Mouse (Mus musculus) heart, embryonic 15.5 days (tissue): ENCODE measurements around the gene Ctsz. TPM values are rescaled to one million over a fixed set of nuclear protein-coding genes. Genes with fewer than 3 reads are reported as not detected.

Experiments used
- ATAC-seq: fragments of 200-750 bp; cut with Nextera tagmentation; replicated peaks from 2 replicates; pipeline ENCODE4 v1.8.0; 2017; ENCODE audit warnings: low read depth, moderate TSS enrichment; ENCODE audit not compliant: insufficient number of reproducible peaks, insufficient read depth, low FRiP score
- H3K27ac ChIP-seq: fragments of 300-500 bp; sonication (generic); 2 replicates; pipeline ENCODE4 v1.5.1; 2015; ENCODE audit warnings: mild to moderate bottlenecking, inconsistent platforms
- H3K27me3 ChIP-seq: fragments of 300-500 bp; sonication (generic); 2 replicates; pipeline ENCODE4 v1.6.1; 2015; ENCODE audit warnings: inconsistent platforms
- H3K36me3 ChIP-seq: fragments of 300-500 bp; sonication (generic); 2 replicates; pipeline ENCODE4 v1.6.1; 2015; ENCODE audit warnings: mild to moderate bottlenecking, inconsistent platforms
- H3K4me1 ChIP-seq: fragments of 300-500 bp; sonication (generic); replicated peaks from 2 replicates; pipeline ENCODE4 v1.6.1; 2015; ENCODE audit warnings: inconsistent platforms
- H3K4me2 ChIP-seq: fragments of 300-500 bp; sonication (generic); 2 replicates; pipeline ENCODE4 v1.6.1; 2015; ENCODE audit warnings: inconsistent platforms, mild to moderate bottlenecking, moderate library complexity
- H3K4me3 ChIP-seq: fragments of 300-500 bp; sonication (generic); 2 replicates; pipeline ENCODE4 v1.5.1; 2015; ENCODE audit warnings: mild to moderate bottlenecking, inconsistent platforms
- H3K9ac ChIP-seq: fragments of 300-500 bp; sonication (generic); 2 replicates; pipeline ENCODE4 v1.6.1; 2015; ENCODE audit warnings: mild to moderate bottlenecking, inconsistent platforms
- H3K9me3 ChIP-seq: fragments of 300-500 bp; sonication (generic); replicated peaks from 2 replicates; pipeline ENCODE4 v1.6.1; 2016; ENCODE audit warnings: inconsistent platforms
- WGBS: fragments of 180-500 bp; shearing (Covaris S2); methylation state at CpG from one replicate; pipeline ENCODE4 v1.1.7; 2015; ENCODE audit warnings: mixed read lengths; 5-methylcytosine and 5-hydroxymethylcytosine counted together
- polyA plus RNA-seq: library from polyadenylated mRNA; unstranded; fragments of >200 nt; fragmentation: Nextera tagmentation; extraction: Ambion mirVana; gene quantifications from 2 replicates; pipeline ENCODE4 v1.2.1, GENCODE M21; 2015

The Ctsz gene
- 99.5 and 146 TPM in 2 replicates for polyA plus RNA-seq

- H3K4me3 ChIP-seq, result peak within 1 kb of the TSS; percentile 65
- H3K27me3 ChIP-seq, result no peaks in the 10 kb centered on the region
- peak; percentile 73 for ATAC-seq
- H3K27ac ChIP-seq, result peak within 1 kb of the TSS; percentile 31
- WGBS, result 1% methylated on average over 38 of the region's 38 CpGs
- peaks cover 33% of the 10 kb centered on the region for H3K4me1 ChIP-seq
- peak within 1 kb of the TSS; percentile 61 for H3K9ac ChIP-seq
- H3K4me2 ChIP-seq, result peak within 1 kb of the TSS; percentile 80
- H3K9me3 ChIP-seq, result no peaks in the 10 kb centered on the region
- 0 out of 2 replicates have a peak, but pooled peaks cover 2% of the 10 kb centered on the region for H3K36me3 ChIP-seq
These were observed at the start of gene Ctsz for GRCm38 (mm10) chr2:174438737-174439449. TSS of gene Ctsz (minus strand) at chr2:174439039.

GRCm38 (mm10) chr2:174487005-174487404 lies 48.2 kb upstream of the Ctsz start:
- WGBS, result 79% methylated on average over 5 of the region's 5 CpGs
- H3K9me3 ChIP-seq, result no peaks in the 10 kb centered on the region; the same call in 1 of the 2 replicates
- H3K36me3 ChIP-seq, result no peaks in the 10 kb centered on the region
- no peak overlapping the region for H3K4me2 ChIP-seq
- H3K4me1 ChIP-seq, result no peaks in the 10 kb centered on the region
- no peak overlapping the region for H3K9ac ChIP-seq
- no peak overlapping the region for H3K4me3 ChIP-seq
- no peak for ATAC-seq
- no peak overlapping the region for H3K27ac ChIP-seq
- no peaks in the 10 kb centered on the region for H3K27me3 ChIP-seq

GRCm38 (mm10) chr2:174478746-174479145 lies 39.9 kb upstream of the Ctsz start:
- Histone ChIP-seq H3K4me1 (no peaks in the 10 kb centered on the region), H3K4me3 (no peak overlapping the region), H3K9ac (no peak overlapping the region), H3K27me3 (no peaks in the 10 kb centered on the region), H3K9me3 (no peaks in the 10 kb centered on the region; the same call in 1 of the 2 replicates), H3K4me2 (no peak overlapping the region), H3K27ac (no peak overlapping the region), H3K36me3 (no peaks in the 10 kb centered on the region)
- ATAC-seq, result no peak
- 65% methylated on average over 5 of the region's 5 CpGs for WGBS

- peaks cover 4% of the 10 kb centered on the region; the same call in 1 of the 2 replicates for H3K4me1 ChIP-seq
- WGBS, result 65% methylated on average over 3 of the region's 3 CpGs
- H3K27ac ChIP-seq, result no peak overlapping the region
- H3K36me3 ChIP-seq, result no peaks in the 10 kb centered on the region
- no peaks in the 10 kb centered on the region; the same call in 1 of the 2 replicates for H3K9me3 ChIP-seq
- no peak for ATAC-seq
- H3K4me2 ChIP-seq, result no peak overlapping the region
- no peak overlapping the region for H3K9ac ChIP-seq
- no peak overlapping the region for H3K4me3 ChIP-seq
- H3K27me3 ChIP-seq, result no peaks in the 10 kb centered on the region
These were observed 38.9 kb upstream of the Ctsz start for GRCm38 (mm10) chr2:174477543-174478319.

GRCm38 (mm10) chr2:174473550-174473927 lies 34.7 kb upstream of the Ctsz start:
- peak overlapping the region; percentile 68 for H3K4me2 ChIP-seq
- WGBS, result 80% methylated on average over 5 of the region's 5 CpGs
- peak overlapping the region; percentile 63 for H3K4me3 ChIP-seq
- peaks cover 28% of the 10 kb centered on the region for H3K4me1 ChIP-seq
- 0 out of 2 replicates have a peak overlapping the region, but pooled peaks have one; percentile 47 for H3K9ac ChIP-seq
- no peak for ATAC-seq
- no peaks in the 10 kb centered on the region for H3K9me3 ChIP-seq
- H3K36me3 ChIP-seq, result peaks cover 5% of the 10 kb centered on the region
- H3K27me3 ChIP-seq, result no peaks in the 10 kb centered on the region
- H3K27ac ChIP-seq, result peak overlapping the region; percentile 73

- no peaks in the 10 kb centered on the region for H3K27me3 ChIP-seq
- peak within 1 kb of the TSS; percentile 69 for H3K9ac ChIP-seq
- peaks cover 28% of the 10 kb centered on the region for H3K4me1 ChIP-seq
- peak within 1 kb of the TSS; percentile 68 for H3K4me2 ChIP-seq
- ATAC-seq, result peak; percentile 99
- 1% methylated on average over 51 of the region's 53 CpGs for WGBS
- peak within 1 kb of the TSS; percentile 76 for H3K27ac ChIP-seq
- peaks cover 10% of the 10 kb centered on the region for H3K36me3 ChIP-seq
- no peaks in the 10 kb centered on the region for H3K9me3 ChIP-seq
- H3K4me3 ChIP-seq, result peak within 1 kb of the TSS; percentile 63
These were observed 34.1 kb upstream of the Ctsz start, which contains the start of gene Prelid3b for GRCm38 (mm10) chr2:174472818-174473549. TSS of gene Prelid3b (minus strand) at chr2:174473081.

GRCm38 (mm10) chr2:174472407-174472806 lies 33.6 kb upstream of the Ctsz start:
- peak overlapping the region; percentile 68 for H3K4me2 ChIP-seq
- peaks cover 28% of the 10 kb centered on the region for H3K4me1 ChIP-seq
- H3K4me3 ChIP-seq, result peak overlapping the region; percentile 63
- H3K27ac ChIP-seq, result peak overlapping the region; percentile 76
- no peaks in the 10 kb centered on the region for H3K27me3 ChIP-seq
- H3K9ac ChIP-seq, result peak overlapping the region; percentile 69
- peak; percentile 18 for ATAC-seq
- no peaks in the 10 kb centered on the region for H3K9me3 ChIP-seq
- 5% methylated on average over 30 of the region's 30 CpGs for WGBS
- peaks cover 14% of the 10 kb centered on the region for H3K36me3 ChIP-seq

GRCm38 (mm10) chr2:174470786-174471405 lies 32.1 kb upstream of the Ctsz start:
- 75% methylated on average over 7 of the region's 7 CpGs for WGBS
- no peak for ATAC-seq

GRCm38 (mm10) chr2:174470333-174470732 lies 31.5 kb upstream of the Ctsz start:
- H3K9ac ChIP-seq, result no peak overlapping the region
- H3K9me3 ChIP-seq, result no peaks in the 10 kb centered on the region
- H3K4me3 ChIP-seq, result no peak overlapping the region
- no peaks in the 10 kb centered on the region for H3K27me3 ChIP-seq
- no peak overlapping the region for H3K4me2 ChIP-seq
- peaks cover 31% of the 10 kb centered on the region for H3K36me3 ChIP-seq
- H3K4me1 ChIP-seq, result peaks cover 28% of the 10 kb centered on the region
- no peak for ATAC-seq
- 68% methylated on average over 4 of the region's 4 CpGs for WGBS
- H3K27ac ChIP-seq, result no peak overlapping the region

More at GRCm38 (mm10) chr2:174470786-174471405, 32.1 kb upstream of the Ctsz start:
- H3K27ac ChIP-seq, result no peak overlapping the region
- peaks cover 28% of the 10 kb centered on the region for H3K4me1 ChIP-seq
- H3K27me3 ChIP-seq, result no peaks in the 10 kb centered on the region
- H3K36me3 ChIP-seq, result peaks cover 25% of the 10 kb centered on the region
- H3K4me2 ChIP-seq, result 0 out of 2 replicates have a peak overlapping the region, but pooled peaks have one; percentile 68
- H3K9me3 ChIP-seq, result no peaks in the 10 kb centered on the region
- no peak overlapping the region for H3K4me3 ChIP-seq
- no peak overlapping the region for H3K9ac ChIP-seq

GRCm38 (mm10) chr2:174463789-174464523 lies 25.1 kb upstream of the Ctsz start, which contains the start of gene Atp5e:
TSS of gene Atp5e (minus strand) at chr2:174464105.
- Histone ChIP-seq H3K27me3 (no peaks in the 10 kb centered on the region), H3K9me3 (no peaks in the 10 kb centered on the region), H3K4me3 (peak within 1 kb of the TSS; percentile 67), H3K36me3 (peaks cover 55% of the 10 kb centered on the region), H3K9ac (peak within 1 kb of the TSS; percentile 79), H3K4me1 (peaks cover 8% of the 10 kb centered on the region), H3K4me2 (peak within 1 kb of the TSS; percentile 79), H3K27ac (peak within 1 kb of the TSS; percentile 76)
- 2% methylated on average over 48 of the region's 48 CpGs for WGBS
- ATAC-seq, result peak; percentile 99
